Mouse (Mus musculus): ENCODE results near the gene Gpr183.

The Gpr183 gene

DNA sequence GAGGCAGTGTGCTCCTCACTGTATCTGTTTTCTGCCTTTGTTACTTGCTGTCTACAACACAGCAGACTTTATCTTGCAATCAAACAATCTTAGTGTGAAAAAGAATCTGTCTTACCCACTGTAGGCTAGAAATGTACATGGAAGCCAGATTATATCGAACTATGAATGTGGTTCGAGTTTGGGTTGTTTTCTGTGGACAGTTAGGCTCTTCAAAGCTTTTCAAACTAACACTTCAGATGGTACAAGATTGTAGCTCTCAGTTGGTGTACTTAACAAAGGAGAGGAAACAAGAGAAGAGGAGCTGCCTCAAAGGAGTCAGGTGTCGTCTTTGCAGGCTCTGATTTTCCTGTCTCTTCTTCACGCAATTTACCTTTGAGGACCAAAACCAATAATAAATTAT, 22.7 kb upstream of the Gpr183 start:
- DNase-seq (ENCODE audit: low spot score in 2 of 2) = no peak

DNA sequence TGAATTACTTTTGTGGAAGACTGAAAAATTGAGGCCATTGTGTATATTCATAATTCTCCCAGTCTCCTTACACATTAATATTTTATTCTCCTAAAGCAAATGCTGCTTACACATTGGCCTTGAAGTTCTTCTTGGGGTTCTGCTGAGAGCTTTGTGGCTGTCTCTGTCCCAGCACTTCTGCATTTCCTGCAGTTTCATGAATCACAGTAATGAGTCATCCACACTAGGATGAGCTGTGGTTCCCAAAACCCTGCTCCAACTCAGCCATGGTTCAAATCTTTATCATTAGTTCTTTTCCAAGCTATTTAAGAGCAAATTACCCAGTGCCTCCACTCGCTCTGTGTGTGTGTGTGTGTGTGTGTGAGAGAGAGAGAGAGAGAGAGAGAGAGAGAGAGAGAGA, 22.3 kb upstream of the Gpr183 start:
- no peak for DNase-seq (ENCODE audit: low spot score in 2 of 2)

DNA sequence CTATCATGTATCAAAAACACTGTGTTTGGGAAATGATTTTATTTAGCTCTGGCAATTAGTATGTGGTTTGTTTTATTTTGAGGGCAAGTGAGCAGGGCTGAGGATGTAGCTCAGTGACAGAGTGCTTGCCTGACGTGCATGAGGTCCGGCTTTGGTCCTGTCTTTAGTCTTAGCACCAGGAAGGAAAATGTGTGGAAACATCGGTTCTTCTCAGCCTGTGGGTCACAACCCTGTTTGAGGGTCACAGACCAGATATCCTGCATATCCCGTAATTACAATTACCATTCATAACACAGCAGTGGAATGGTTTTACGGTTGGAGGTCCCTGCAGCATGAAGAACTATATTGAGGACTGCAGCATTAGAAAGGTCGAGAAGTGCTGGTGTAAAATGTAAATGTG, 21.0 kb upstream of the Gpr183 start:
- no peak for DNase-seq (ENCODE audit: low spot score in 2 of 2)

DNA sequence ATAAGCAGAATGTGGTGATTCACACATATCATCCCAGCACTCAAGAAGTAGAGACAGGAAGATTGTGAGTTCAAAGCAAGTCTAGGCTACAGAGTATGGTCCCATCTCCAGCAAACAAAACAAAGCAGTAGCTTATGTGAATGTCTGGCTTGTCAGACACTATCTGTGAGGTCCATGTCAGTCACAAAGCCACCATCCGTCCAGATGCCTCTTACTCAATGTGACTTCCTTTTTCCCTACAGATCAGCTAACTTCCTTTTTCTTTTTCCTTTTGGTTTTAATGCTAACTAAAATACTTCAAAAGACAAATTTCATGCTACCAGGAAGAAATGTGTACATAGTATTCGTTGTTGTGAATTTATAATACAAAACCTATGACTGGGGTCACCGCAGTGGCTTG, 20.5 kb upstream of the Gpr183 start:
- no peak for DNase-seq (ENCODE audit: low spot score in 2 of 2)

DNA sequence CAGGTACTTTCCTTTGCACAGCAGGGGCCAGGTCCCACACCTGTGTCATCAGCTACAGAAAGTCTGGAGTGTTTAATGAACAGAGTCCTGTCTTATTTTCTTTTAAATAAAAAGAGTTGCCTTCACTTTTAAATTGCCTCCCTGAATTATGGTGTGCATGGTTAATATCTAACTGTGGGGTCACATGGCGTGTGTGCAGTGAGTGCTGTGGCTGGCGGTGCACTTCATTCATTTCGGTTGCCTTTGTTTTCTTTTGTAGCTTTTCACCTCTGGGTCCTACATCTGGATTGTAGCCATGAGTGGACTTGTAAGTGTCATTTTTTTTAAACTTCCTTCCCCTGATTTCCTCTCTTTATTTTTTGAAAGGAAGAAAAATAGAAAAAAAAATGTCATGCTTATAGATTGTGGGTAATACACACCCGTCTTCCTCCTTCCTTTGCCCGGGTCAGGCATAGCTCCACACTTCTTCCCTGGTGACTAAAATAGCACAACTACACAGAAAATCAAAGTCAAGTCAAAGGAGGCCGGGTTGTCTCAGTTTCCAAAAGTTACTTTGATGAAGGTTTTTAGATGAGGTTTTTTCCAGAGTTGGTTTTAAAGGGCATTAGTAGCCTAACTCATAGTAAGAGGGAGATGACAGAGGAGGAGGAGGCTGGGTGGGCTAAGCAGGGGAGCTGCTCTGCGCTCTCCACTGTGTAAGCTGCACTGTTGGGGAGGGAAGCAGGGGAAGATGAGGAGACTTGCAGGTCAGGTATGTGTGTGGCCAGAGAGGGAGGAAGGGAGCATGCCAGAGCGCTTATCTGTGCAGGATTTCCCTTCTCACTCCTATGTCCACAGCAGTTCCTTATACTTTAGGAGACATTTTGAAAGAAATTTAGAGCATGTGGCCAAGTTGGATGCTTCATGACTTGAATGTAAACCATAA, 18.3 kb upstream of the Gpr183 start:
- no peak for DNase-seq (ENCODE audit: low spot score in 2 of 2)

DNA sequence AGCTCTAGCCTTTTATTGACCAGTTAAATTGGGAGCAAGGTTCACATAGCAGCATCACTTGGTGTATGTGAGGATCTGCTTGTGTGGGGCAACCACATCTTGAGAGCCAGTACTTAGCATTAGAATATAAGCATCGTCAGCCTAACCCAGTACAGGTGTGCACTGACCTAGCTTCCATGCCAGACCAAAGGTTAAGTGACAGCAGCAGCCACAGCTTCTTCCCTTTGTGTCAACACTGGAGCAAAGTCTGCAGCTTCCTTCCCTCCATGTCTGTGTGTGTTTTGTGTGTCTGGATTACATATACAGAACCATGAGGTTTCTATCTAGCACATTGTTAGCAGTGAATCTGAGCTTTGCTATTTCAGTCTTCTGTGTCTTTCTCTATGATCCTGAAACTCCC, 16.5 kb upstream of the Gpr183 start:
- no peak for DNase-seq (ENCODE audit: low spot score in 2 of 2)

DNA sequence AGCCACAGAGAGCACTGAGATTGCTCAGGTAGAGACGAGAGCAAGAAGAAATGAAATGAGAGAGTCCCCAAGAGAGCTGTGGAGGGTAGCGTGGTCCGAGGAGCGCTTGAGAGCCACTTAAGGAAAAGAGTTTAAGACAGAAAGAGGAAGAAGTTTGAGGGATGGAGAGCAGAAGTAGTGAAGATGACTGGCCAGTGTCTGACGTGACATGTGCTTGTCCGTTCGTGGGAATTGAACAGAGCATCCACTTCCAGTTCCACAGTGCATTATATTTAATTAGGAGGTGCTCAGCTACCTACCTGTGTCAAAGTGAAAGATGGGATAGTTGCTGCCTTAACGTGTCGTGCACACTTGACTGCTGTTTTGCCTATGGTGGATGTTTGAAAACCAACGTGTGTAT, 8.1 kb upstream of the Gpr183 start:
- no peak for DNase-seq (ENCODE audit: low spot score in 2 of 2)

DNA sequence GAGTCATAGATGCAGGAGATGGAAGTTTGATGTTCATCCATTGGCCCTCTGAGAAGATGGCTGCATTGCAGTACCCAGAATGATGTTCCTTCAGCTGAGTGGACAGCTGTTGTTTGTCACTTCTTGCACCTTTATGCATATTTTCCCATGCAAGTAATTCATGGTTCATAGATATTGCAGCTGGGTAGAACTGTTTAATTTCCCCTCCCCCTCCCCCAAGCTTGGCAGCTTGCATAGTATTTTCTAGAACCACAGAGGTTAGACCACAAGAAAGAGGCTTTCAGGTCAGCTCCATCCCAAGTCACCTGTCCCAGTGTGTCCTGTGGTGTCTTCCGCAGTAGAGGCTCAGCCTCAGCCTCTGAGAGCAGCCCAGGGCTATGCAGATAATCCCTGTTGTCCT, 5.4 kb upstream of the Gpr183 start:
- DNase-seq (ENCODE audit: low spot score in 2 of 2) = no peak

DNA sequence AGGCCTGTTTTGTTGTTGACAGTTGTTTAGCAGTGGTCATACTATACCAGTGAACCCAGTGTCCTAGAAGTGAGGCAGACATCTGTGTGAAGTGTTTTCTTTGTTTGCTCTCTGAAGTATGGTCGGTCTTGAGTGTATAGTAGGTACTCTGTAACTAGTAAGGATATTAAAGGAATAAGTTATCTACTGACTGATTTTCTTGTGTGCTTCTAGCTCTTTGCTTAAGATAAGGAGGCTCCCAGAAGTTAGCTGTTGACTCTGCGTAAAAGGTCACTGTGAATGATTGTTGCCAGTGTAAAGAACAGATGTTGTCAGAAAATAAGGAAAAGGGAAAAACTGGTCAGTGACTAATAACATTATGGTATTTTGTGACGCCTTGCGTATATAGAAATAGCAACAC, 2.1 kb upstream of the Gpr183 start:
- no peak for DNase-seq (ENCODE audit: low spot score in 2 of 2)

DNA sequence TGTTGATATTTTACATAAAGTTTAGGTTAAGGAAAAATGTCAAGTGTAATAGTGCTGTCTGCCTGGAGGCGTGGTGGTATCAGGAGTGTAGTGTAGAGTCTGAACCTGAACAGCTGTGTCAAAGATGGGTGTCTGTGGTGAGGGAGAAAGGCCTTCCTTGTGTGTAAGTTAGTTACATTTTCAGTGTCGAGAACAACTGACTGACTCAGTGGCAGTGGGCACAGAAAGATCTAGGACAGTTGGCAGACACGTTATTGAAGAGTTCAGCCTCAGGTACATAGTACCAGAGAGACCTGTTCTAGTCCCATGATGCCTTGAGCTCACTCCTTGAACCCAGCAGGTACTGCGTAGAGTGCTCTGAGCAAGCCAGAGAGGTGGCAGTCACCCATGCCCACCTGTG, 466 bp upstream of the Gpr183 start:
- DNase-seq (ENCODE audit: low spot score in 2 of 2) = no peak

DNA sequence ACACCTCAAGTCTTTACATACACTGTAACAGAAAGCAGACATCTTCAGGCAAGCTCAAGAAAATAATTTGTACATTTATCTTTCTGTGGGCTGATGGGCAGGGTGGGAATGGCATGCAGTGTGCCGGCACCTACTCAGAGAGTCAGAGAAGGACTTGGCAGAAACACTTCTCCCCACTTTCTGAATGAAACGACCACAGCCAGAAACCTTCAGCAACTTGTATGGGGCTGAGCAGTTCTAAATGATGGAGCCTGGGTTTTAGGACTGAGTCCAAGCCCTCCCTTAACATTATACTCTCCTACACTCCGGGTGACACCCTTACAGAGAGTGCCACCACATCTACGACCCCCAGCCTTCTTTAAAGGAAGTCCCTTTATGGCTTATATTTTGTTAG, 1.1 kb downstream of the Gpr183 start:
- no peak for DNase-seq (ENCODE audit: low spot score in 2 of 2)

DNA sequence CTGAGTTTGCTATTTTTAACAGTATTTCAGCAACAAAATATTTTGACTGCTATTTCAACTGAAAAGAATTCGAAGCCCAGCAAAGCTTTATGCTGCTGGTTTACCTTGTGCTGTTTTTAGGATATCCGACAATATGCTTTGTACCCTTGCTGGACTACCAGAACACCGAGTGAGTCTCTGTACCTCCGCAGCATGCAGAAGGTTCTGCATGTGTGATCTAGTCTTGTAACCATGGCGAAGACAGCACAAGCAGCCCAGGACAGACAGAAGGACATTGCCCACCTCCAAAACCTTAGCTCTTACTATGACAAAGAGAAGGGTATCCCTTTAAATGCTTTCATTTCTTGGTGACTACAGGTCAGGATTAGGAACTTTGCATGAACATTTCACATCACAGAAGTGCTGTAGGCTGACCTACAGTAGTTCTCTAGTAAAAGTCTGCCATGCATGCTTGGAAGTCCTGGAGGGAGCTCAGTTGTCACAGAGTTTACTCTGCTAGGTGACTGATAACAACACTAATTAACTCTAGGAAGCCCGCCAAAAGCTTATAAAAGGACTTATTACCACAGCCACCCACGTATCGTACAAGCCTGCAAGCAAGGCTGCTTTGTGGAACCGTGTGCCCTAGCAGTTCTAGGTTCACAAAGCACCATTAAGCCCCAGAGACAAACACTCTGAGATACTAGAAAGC, 1.6 kb downstream of the Gpr183 start:
- no peak for DNase-seq (ENCODE audit: low spot score in 2 of 2)

DNA sequence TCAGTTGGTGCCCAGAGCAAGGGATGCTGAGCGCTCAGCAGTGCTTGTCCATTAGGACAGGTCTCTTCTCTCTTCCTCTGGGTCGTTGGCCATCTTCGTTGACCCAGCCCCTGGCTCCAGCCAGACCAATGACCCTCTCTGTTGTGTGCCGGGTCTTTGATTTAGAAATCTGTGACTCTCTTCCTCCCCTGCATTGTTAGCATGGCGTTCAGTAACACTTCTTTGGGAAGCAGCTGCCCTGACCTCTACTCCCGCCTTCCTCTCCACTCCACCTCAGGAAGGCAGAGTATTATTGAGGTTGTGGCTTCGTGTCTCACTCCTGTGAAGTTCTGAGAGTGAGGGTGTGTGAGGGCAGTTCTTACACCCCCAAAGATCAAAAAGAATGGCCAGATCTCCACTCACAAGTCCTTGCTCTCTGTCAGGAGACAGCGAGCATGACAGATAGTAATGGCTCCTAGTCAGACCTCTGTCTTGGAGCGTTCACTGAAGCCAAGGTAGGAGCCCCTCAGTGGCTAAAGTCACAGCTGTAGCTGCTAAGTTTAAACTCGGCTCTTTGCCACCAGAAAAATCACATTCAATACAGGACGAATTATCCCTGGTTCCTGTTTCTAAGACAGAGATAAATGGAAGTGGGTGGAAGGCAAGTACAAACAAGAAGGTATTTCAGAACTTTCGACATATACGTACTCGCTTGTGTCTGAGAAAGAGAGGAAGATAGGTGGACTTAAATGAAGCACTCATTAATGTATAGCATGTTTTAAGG, 2.7 kb downstream of the Gpr183 start:
- no peak for DNase-seq (ENCODE audit: low spot score in 2 of 2)

DNA sequence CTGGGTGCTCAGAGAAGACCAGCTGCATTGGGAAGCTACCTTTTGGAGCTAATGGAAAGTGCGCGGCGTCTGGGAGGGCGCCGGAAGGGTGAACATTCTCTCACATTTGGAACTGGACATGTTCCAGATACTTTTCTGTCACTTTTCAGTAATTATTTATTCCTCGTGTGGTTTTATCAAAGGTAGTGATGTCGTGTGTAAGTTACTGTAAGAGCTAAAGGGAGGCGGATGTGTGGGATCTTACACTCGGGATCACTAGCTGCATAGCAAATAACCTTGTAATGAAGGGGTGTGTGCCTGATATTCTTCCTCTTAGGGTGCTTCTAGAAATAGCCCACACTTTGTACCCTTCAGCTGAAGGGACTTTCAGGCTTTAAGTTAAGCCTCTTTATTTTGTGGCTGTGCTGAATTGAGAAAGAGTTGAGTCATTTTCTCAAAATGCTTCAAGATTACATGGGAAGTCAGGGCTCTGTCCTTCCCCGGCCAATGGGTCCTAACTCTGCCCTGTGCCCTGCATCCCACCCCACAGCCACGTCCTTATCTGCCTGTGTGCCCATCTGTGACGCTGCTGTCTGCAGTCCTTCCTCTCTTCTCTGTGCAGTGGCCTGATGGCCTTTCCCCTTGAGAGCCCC, 3.4 kb downstream of the Gpr183 start:
- DNase-seq (ENCODE audit: low spot score in 2 of 2) = no peak

DNA sequence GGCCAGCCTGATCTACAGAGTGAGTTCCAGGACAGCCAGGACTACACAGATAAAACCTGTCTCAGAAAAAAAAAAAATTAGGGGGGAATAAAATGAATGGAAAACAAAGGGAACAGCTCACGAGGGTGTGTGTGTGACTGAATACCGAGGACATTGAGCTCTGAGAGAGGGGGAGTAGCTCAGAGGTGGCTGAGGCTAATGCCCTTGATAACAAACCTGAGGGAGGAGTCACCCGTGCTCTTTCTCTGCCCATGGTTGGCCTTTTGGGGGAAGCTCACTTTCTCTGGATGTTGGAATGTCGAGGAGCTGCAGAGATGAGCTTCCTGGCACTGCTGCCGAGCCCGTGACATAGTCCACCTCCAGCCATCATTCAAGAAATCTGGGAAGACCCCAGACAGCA, 4.0 kb downstream of the Gpr183 start:
- no peak for DNase-seq (ENCODE audit: low spot score in 2 of 2)

DNA sequence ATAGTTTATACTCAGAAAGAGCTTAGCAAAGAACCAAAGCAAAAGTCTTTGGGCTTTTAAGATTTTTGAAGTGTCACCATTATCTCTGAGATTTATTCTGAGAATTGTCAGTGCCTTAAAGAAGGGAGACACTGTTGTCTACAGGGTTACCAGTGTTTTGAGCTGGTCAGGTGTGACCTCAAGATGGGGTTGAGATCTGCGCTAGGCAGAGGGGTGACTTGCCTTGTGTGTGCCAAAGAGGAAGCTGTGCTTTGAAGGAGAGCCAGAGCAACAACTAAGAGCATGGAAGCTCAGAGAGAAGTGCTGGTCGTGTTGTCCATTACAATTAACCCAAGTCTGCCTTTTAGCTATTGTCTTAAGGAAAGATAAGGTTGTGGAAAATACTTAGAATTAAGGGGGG, 4.5 kb downstream of the Gpr183 start:
- DNase-seq (ENCODE audit: low spot score in 2 of 2) = no peak

DNA sequence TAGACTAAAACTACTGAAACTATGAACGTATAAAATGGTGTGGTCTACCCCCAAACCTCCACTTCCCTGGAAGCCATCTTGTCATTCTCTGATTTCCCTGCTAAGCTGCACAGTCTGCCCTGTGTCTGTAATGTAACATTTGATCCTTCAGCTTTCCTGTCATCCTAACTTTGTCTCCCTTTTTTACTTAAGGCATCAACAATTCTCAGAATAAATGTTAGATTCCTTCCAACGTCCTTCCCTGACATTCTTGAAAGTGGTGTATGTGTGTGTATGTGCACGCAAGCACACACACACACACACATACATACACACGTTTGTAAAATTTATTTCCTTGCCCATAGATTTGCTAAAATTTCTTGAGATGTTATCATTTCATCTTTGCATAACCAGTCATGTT, 5.0 kb downstream of the Gpr183 start:
- no peak for DNase-seq (ENCODE audit: low spot score in 2 of 2)

DNA sequence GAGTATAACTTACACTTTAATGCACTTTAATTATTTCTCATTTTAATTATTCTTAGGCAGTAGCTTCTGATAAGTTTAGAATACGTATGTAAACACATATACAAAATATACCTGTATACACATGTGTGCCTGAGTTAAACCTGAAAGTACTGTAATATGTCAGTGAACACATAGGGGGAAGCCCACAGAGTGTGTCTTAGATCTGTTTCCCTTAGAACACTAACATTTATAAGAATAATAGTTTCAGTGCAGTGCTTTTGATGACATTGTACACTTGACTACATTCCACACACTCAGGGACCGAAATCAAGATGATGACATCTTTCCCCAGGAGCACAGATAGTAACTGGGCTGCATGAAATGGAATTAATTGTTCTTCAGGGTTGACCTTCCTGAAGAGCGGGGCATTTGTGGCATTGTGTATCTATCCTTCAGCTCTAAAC, 5.4 kb downstream of the Gpr183 start:
- no peak for DNase-seq (ENCODE audit: low spot score in 2 of 2)

DNA sequence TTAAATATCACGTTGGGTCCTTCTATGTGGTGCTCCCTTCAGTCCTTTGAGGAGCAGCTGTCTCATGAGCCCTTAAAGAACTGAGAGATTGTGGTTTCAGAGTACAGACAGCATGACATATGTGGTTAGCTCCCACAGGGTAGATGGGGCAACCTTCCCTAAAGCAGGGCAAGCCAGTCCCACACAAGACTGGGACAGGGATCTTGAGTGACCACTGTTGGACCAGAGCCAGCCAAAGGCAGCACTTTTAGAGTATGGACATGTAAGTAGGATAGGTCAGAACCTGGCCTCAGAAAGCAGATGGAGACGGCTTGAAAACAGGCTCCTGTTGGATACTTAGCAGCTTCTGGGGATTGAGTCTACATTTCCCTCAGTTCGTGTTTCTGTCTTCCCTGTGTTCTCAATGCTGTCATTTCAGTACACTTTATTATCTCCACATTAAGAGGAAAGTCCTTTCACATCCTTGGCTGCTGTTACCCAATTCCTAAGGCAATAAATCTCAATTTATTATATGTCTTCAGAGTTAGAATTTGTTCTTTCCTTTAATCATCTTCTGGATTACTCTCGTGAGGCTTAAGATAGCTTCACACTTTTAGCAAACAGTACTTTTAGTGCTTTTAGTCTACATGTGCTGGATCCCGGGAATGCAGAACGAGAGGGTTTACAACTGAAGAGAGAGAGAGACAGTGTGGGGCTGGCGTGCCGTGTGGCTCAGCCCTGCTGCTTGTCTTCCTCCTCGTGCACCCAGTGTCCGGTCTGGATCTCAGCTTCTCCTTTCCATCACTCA, 6.1 kb downstream of the Gpr183 start:
- no peak for DNase-seq (ENCODE audit: low spot score in 2 of 2)

DNA sequence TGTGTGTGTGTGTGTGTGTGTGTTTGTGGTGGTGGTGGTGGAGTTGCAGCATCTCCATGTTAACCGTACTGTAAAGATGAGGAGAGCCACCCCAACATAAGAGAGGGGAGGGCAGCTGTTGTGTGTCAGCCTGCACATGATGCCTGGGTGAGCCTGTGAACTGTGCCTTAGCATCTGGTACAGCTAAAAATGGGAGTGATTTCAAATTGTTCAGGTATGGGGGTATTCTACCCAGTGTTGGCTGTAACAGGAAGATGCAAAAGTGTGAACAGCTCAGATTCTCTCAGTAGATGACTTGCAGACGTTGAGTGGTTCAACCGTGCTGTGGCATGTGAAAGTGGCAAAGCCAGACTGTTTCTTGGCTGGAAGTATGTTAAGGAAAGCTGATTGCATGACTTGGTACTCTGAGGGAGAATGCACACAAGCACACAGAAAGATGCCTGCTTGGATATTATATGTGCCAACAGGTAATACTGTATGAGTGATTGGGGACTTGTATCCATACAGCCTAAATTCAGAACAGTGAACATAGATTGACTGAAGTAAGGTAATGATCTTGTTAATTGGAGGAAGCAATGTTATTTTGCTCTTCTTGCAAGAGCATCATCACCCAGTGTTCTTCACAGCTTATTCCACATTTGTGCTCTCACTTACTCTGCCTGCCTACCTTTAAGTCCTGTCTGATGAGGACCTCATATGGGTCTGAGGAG, 6.8 kb downstream of the Gpr183 start:
- no peak for DNase-seq (ENCODE audit: low spot score in 2 of 2)
